Mouse (Mus musculus): ENCODE results near the gene Ppp6r3. TPM values are rescaled to one million over a fixed set of nuclear protein-coding genes. Genes with fewer than 3 reads are reported as not detected.
"Not testable (repeated sequence)": the region's sequence is repeated elsewhere in the genome, so short reads cannot be mapped to it uniquely, and the experiment has no call there.

Ppp6r3 gene
- polyA plus RNA-seq, 1 experiment from 2014 or later = 24.6 TPM

GRCm38 (mm10) chr19:3540254-3540653, 35.3 kb downstream of the Ppp6r3 start:
- no peaks in the 10 kb centered on the region for H3K27me3 ChIP-seq (ENCODE audit: control insufficient read depth, insufficient read depth, low read depth, low read length)
- ATAC-seq (ENCODE audit: low read depth) = no peak
- H3K36me3 ChIP-seq (ENCODE audit: control insufficient read depth, insufficient read depth) = peaks cover 2% of the 10 kb centered on the region; the same call in 1 of the 2 replicates
- H3K9me3 ChIP-seq (replicated peaks; ENCODE audit: control insufficient read depth, low read length) = no peaks in the 10 kb centered on the region
- H3K4me2 ChIP-seq (ENCODE audit: low read depth, low read length) = no peak overlapping the region
- H3K4me3 ChIP-seq (ENCODE audit: low read depth, low read length) = no peak overlapping the region
- peaks cover 7% of the 10 kb centered on the region; the same call in 1 of the 2 replicates for H3K4me1 ChIP-seq (ENCODE audit: control insufficient read depth, low read depth, low read length)
- no peak overlapping the region for H3K27ac ChIP-seq (ENCODE audit: low read length)
- no peak overlapping the region for H3K9ac ChIP-seq (ENCODE audit: low read depth, low read length)
- 76% methylated on average over 2 of the region's 2 CpGs for WGBS (ENCODE audit: insufficient replicate concordance)

- no peaks in the 10 kb centered on the region for H3K9me3 ChIP-seq (replicated peaks; ENCODE audit: control insufficient read depth, low read length)
- WGBS (ENCODE audit: insufficient replicate concordance) = 67% methylated on average over 5 of the region's 5 CpGs
- ATAC-seq (ENCODE audit: low read depth) = peak; percentile 24; the same call in 1 of the 2 replicates
- no peak overlapping the region for H3K9ac ChIP-seq (ENCODE audit: low read depth, low read length)
- H3K4me3 ChIP-seq (ENCODE audit: low read depth, low read length) = no peak overlapping the region
- no peak overlapping the region for H3K4me2 ChIP-seq (ENCODE audit: low read depth, low read length)
- no peaks in the 10 kb centered on the region for H3K27me3 ChIP-seq (ENCODE audit: control insufficient read depth, insufficient read depth, low read depth, low read length)
- peaks cover 7% of the 10 kb centered on the region; the same call in 1 of the 2 replicates for H3K4me1 ChIP-seq (ENCODE audit: control insufficient read depth, low read depth, low read length)
- no peak overlapping the region for H3K27ac ChIP-seq (ENCODE audit: low read length)
- peaks cover 2% of the 10 kb centered on the region; the same call in 1 of the 2 replicates for H3K36me3 ChIP-seq (ENCODE audit: control insufficient read depth, insufficient read depth)
Measured at GRCm38 (mm10) chr19:3539456-3539855, 36.1 kb downstream of the Ppp6r3 start.

GRCm38 (mm10) chr19:3537658-3538057, 37.9 kb downstream of the Ppp6r3 start:
- Histone ChIP-seq H3K36me3 (ENCODE audit: control insufficient read depth, insufficient read depth) (peaks cover 2% of the 10 kb centered on the region; the same call in 1 of the 2 replicates), H3K27me3 (ENCODE audit: control insufficient read depth, insufficient read depth, low read depth, low read length) (no peaks in the 10 kb centered on the region), H3K4me1 (ENCODE audit: control insufficient read depth, low read depth, low read length) (peaks cover 7% of the 10 kb centered on the region; the same call in 1 of the 2 replicates), H3K4me2 (ENCODE audit: low read depth, low read length) (no peak overlapping the region), H3K4me3 (ENCODE audit: low read depth, low read length) (no peak overlapping the region), H3K27ac (ENCODE audit: low read length) (no peak overlapping the region), H3K9me3 (replicated peaks; ENCODE audit: control insufficient read depth, low read length) (no peaks in the 10 kb centered on the region), H3K9ac (ENCODE audit: low read depth, low read length) (no peak overlapping the region)
- WGBS (ENCODE audit: insufficient replicate concordance) = 80% methylated on average over 6 of the region's 6 CpGs
- ATAC-seq (ENCODE audit: low read depth) = no peak

- H3K27me3 ChIP-seq (ENCODE audit: control insufficient read depth, insufficient read depth, low read depth, low read length) = no peaks in the 10 kb centered on the region
- WGBS (ENCODE audit: insufficient replicate concordance) = 82% methylated on average over 3 of the region's 3 CpGs
- ATAC-seq (ENCODE audit: low read depth) = no peak
Measured at GRCm38 (mm10) chr19:3534945-3535344, 40.6 kb downstream of the Ppp6r3 start.

GRCm38 (mm10) chr19:3533266-3533966, 42.1 kb downstream of the Ppp6r3 start:
- not testable (repeated sequence) for H3K27ac ChIP-seq (ENCODE audit: low read length); H3K9ac ChIP-seq (ENCODE audit: low read depth, low read length); H3K36me3 ChIP-seq (ENCODE audit: control insufficient read depth, insufficient read depth); H3K4me3 ChIP-seq (ENCODE audit: low read depth, low read length); H3K4me1 ChIP-seq (ENCODE audit: control insufficient read depth, low read depth, low read length); H3K9me3 ChIP-seq (replicated peaks; ENCODE audit: control insufficient read depth, low read length); H3K4me2 ChIP-seq (ENCODE audit: low read depth, low read length); H3K27me3 ChIP-seq (ENCODE audit: control insufficient read depth, insufficient read depth, low read depth, low read length); ATAC-seq (ENCODE audit: low read depth)
- 76% methylated on average over 12 of the region's 12 CpGs for WGBS (ENCODE audit: insufficient replicate concordance)

More at GRCm38 (mm10) chr19:3534945-3535344, 40.6 kb downstream of the Ppp6r3 start:
- Histone ChIP-seq H3K4me1 (ENCODE audit: control insufficient read depth, low read depth, low read length) (peaks cover 2% of the 10 kb centered on the region; the same call in 1 of the 2 replicates), H3K4me3 (ENCODE audit: low read depth, low read length) (no peak overlapping the region), H3K4me2 (ENCODE audit: low read depth, low read length) (no peak overlapping the region), H3K9me3 (replicated peaks; ENCODE audit: control insufficient read depth, low read length) (no peaks in the 10 kb centered on the region), H3K9ac (ENCODE audit: low read depth, low read length) (no peak overlapping the region), H3K36me3 (ENCODE audit: control insufficient read depth, insufficient read depth) (no peaks in the 10 kb centered on the region), H3K27ac (ENCODE audit: low read length) (no peak overlapping the region)

- H3K9me3 ChIP-seq (replicated peaks; ENCODE audit: control insufficient read depth, low read length) = no peaks in the 10 kb centered on the region
- peaks cover 2% of the 10 kb centered on the region; the same call in 1 of the 2 replicates for H3K4me1 ChIP-seq (ENCODE audit: control insufficient read depth, low read depth, low read length)
- H3K4me3 ChIP-seq (ENCODE audit: low read depth, low read length) = no peak overlapping the region
- no peak overlapping the region for H3K27ac ChIP-seq (ENCODE audit: low read length)
- H3K27me3 ChIP-seq (ENCODE audit: control insufficient read depth, insufficient read depth, low read depth, low read length) = no peaks in the 10 kb centered on the region
- no peak overlapping the region for H3K4me2 ChIP-seq (ENCODE audit: low read depth, low read length)
- ATAC-seq (ENCODE audit: low read depth) = no peak
- H3K9ac ChIP-seq (ENCODE audit: low read depth, low read length) = no peak overlapping the region
- WGBS (ENCODE audit: insufficient replicate concordance) = 88% methylated on average over 14 of the region's 14 CpGs
- no peaks in the 10 kb centered on the region for H3K36me3 ChIP-seq (ENCODE audit: control insufficient read depth, insufficient read depth)
Measured at GRCm38 (mm10) chr19:3532717-3533260, 42.8 kb downstream of the Ppp6r3 start.

GRCm38 (mm10) chr19:3529781-3530180, 45.8 kb downstream of the Ppp6r3 start:
- Histone ChIP-seq H3K27me3 (ENCODE audit: control insufficient read depth, insufficient read depth, low read depth, low read length) (no peaks in the 10 kb centered on the region), H3K9ac (ENCODE audit: low read depth, low read length) (no peak overlapping the region), H3K9me3 (replicated peaks; ENCODE audit: control insufficient read depth, low read length) (no peaks in the 10 kb centered on the region), H3K4me2 (ENCODE audit: low read depth, low read length) (no peak overlapping the region), H3K36me3 (ENCODE audit: control insufficient read depth, insufficient read depth) (peaks cover 14% of the 10 kb centered on the region), H3K27ac (ENCODE audit: low read length) (no peak overlapping the region), H3K4me3 (ENCODE audit: low read depth, low read length) (no peak overlapping the region), H3K4me1 (ENCODE audit: control insufficient read depth, low read depth, low read length) (no peaks in the 10 kb centered on the region; the same call in 1 of the 2 replicates)
- ATAC-seq (ENCODE audit: low read depth) = no peak
- WGBS (ENCODE audit: insufficient replicate concordance) = 83% methylated on average over 3 of the region's 3 CpGs

GRCm38 (mm10) chr19:3528646-3529045, 46.9 kb downstream of the Ppp6r3 start:
- no peak overlapping the region for H3K27ac ChIP-seq (ENCODE audit: low read length)
- no peak overlapping the region for H3K9ac ChIP-seq (ENCODE audit: low read depth, low read length)
- H3K27me3 ChIP-seq (ENCODE audit: control insufficient read depth, insufficient read depth, low read depth, low read length) = no peaks in the 10 kb centered on the region
- H3K36me3 ChIP-seq (ENCODE audit: control insufficient read depth, insufficient read depth) = peaks cover 14% of the 10 kb centered on the region
- ATAC-seq (ENCODE audit: low read depth) = no peak
- WGBS (ENCODE audit: insufficient replicate concordance) = 78% methylated on average over 4 of the region's 4 CpGs
- H3K9me3 ChIP-seq (replicated peaks; ENCODE audit: control insufficient read depth, low read length) = no peaks in the 10 kb centered on the region
- no peaks in the 10 kb centered on the region for H3K4me1 ChIP-seq (ENCODE audit: control insufficient read depth, low read depth, low read length)
- H3K4me3 ChIP-seq (ENCODE audit: low read depth, low read length) = no peak overlapping the region
- H3K4me2 ChIP-seq (ENCODE audit: low read depth, low read length) = no peak overlapping the region

GRCm38 (mm10) chr19:3527531-3527930, 48.0 kb downstream of the Ppp6r3 start:
- WGBS (ENCODE audit: insufficient replicate concordance) = 92% methylated on average over 4 of the region's 4 CpGs
- H3K9ac ChIP-seq (ENCODE audit: low read depth, low read length) = no peak overlapping the region
- H3K4me1 ChIP-seq (ENCODE audit: control insufficient read depth, low read depth, low read length) = no peaks in the 10 kb centered on the region
- no peaks in the 10 kb centered on the region for H3K27me3 ChIP-seq (ENCODE audit: control insufficient read depth, insufficient read depth, low read depth, low read length)
- H3K36me3 ChIP-seq (ENCODE audit: control insufficient read depth, insufficient read depth) = peaks cover 14% of the 10 kb centered on the region
- no peak overlapping the region for H3K4me2 ChIP-seq (ENCODE audit: low read depth, low read length)
- no peak for ATAC-seq (ENCODE audit: low read depth)
- H3K4me3 ChIP-seq (ENCODE audit: low read depth, low read length) = no peak overlapping the region
- H3K27ac ChIP-seq (ENCODE audit: low read length) = no peak overlapping the region
- H3K9me3 ChIP-seq (replicated peaks; ENCODE audit: control insufficient read depth, low read length) = no peaks in the 10 kb centered on the region

Data from liver, embryonic 16.5 days (tissue).